Mouse (Mus musculus) adrenal gland (tissue): Measurements from ENCODE around the gene Neo1.

Source experiments
- intact Hi-C: fragments of 180-260 bp; cut with DNase I; formaldehyde crosslinking; loops from one replicate; pipeline ENCODE4 v1.15.1; 2025
- long read RNA-seq, 2 experiments: library from polyadenylated mRNA; unstranded; transcript quantifications; one replicate each; pipeline ENCODE4 v2.0.0; 2020; ENCODE audit warnings: borderline replicate concordance in 1 of 2; ENCODE audit not compliant: insufficient replicate concordance in 1 of 2

Gene Neo1
- long read RNA-seq, experiment 1, partial matches to known transcripts, result 1 of 4 reads
- long read RNA-seq, experiment 1, other reads (novel, unspliced or antisense), result 3 of 4 reads
- long read RNA-seq, experiment 2, partial matches to known transcripts, result 3 of 9 reads
- long read RNA-seq, experiment 2, other reads (novel, unspliced or antisense), result 5 of 9 reads

DNA sequence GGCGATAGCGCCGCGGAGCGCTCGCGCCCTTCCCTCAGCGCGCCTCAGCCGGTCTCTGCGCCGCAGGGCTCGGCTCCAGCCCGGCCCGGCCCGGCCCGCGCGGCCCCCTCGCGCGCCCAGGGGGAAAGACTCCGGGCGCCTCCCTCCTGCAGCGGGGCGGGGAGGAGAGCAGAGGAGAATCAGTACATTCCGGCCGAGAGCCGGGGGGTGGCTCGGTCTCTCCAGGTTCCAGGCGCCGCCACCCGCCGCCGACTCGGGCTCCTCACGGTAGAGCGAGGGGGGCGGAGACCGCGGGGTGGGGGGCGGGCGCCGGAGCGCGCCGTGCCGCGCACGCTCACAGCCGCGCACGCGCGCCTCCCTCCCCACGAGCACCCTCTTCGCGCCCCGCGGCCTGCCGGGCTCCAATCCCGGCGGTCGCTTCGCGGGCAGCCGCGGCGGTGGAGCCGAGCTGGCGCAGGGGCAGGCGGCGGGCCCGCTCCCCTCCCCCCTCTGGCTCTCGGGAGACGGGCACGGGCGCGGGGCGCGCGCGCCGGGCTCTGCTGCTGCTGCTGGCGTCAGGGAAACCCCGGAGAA lies at the start of gene Neo1:
TSS of gene Neo1 (minus strand) at position 283 of the 573 bp plus-strand sequence.
- intact Hi-C loops, result no loop called here

DNA sequence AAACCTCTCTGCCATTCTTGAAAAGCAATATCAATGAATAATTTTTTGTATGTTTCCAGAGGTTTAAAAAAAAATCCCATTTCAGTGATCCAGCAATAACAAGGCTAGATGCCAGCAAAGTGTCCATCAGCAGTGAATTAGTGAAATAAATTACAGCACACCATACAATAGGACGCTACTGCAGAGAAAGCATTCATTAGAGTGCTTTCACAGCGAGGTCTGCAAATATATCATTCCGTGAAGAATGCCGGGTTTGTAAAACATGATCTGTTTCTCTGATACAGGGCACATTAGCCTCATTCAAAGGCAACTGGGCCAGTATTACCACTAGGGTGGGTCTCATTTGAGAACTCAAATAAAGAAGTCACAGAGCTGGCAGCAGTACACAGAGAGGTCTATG lies 39.4 kb upstream of the Neo1 start:
- intact Hi-C loops, result no loop called here

DNA sequence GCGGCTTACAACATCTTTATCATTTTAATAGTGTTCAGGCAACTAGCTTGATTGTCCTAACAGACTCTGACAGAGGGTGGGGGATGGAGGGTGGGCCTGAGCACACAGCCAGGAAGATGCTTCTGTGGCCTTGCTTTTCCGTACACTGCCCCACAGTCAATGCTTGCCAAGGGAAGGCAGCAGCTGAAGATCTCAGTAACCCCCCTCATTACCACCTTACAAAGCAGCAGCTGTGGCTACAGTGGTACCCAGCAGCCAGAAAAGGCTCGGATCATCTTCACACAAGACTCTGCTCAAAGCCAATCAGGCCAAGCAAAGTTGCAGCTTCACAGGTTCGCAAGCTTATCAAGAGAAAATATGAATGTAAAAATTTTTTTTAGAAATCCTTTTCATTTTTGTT lies 37.6 kb upstream of the Neo1 start:
- intact Hi-C loops, result no loop called here

DNA sequence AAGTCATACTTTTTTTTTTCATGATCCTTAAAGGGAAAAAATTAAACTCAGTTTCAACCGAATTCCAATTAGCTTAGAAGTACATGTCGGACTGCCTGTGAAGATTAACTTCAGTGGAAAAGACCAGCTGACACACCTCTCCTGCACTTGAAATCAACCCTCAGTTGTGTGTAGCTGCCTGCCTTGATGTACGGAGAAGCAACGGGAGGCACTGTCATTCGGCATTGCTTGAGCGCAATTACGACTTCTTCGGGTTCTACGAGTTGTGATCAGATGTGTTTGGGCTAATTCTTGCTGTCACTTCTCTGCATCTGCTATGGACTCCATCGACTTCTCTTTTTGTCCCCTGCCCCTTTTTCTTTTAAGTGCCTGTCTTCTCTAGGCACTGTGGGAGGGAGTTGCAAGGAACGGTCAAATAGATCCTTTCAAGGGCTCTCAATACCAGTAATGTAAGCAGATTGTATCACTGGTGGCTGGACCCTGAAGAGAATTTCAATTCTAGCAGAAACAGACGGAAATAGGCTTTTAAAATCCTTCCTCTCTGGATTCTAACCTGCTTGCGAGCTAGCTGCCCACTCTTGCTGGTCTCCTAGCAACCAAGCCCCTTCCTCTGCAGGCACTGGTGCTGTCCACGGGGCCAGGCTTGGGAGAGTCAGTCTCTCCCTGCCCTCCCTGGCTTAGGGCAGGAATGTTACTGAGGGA lies 36.0 kb upstream of the Neo1 start:
- intact Hi-C loops, result no loop called here

- intact Hi-C loops, result no loop called here
Measured at GRCm38 (mm10) chr9:59071220-59071977, 35.2 kb upstream of the Neo1 start.

DNA sequence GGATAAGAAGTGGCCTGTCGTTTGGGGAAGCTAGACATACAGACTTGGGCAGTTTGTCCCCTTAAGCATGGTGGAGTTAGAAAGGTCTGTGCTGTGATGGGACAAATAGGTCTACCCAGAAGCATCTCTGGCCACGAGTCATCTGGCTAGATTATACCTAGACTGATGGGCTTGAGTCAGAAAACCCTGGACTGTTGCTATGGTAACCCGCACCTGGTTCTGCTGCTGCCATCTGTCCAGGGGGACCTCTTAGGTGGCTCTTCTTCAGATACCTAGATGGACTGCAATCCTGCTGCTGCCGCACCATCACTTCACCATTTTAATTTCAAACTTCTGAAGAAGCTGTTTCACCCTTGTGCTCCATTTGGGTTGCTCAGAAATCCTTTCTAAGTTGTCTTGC lies 34.0 kb upstream of the Neo1 start:
- intact Hi-C loops, result no loop called here

DNA sequence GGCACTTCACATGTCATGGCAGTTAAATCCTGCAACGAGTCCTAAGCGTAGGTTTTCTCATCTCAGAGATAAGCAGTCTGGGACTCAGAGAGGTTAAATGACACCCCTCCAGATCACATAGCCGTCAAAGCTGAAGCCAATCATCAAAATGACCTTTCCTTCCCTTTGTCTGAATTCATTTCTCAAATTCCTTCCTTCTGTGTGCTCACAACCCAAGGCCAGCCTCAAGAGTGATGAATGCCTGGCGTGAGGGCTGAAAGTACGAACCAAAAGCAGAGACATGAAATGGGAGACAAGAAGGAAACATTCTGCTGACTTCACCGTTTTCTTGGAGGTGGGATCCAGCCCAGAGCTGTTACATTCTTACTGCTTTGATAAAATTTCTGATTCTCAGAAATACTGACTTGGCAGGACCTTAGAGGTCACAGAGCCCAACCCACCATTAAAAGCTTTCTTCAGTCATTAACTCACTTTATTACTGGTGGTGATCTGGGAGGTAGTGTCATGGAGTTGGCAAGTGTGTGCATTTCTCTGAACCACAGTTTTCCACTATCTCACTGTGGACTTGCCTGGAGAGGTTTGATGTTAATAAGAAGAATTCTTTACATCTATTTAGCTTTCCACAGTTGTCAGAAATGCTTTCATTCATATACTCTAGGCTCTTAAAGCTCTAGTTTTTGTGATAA lies 29.5 kb upstream of the Neo1 start:
- intact Hi-C loops, result no loop called here

DNA sequence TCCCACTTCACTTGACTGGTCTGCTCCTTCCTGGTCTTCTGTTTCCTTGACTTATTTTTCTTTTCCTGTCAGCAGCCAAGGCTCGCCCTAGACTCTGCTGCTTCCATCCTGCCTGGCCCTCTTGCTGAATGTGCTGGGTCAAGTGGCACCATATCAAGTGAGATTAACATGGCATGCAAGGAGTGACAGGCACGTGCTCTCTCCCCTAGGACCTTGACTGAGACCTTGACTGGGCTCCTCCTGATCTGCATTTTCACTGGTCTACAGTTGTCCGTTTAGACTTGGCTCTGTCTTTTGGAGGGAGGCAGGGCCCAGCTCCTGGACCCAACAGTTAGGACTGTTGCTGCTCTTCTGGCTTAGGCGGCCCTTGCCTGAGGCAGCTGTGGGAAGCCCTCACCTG lies 26.2 kb upstream of the Neo1 start:
- intact Hi-C loops, result no loop called here

DNA sequence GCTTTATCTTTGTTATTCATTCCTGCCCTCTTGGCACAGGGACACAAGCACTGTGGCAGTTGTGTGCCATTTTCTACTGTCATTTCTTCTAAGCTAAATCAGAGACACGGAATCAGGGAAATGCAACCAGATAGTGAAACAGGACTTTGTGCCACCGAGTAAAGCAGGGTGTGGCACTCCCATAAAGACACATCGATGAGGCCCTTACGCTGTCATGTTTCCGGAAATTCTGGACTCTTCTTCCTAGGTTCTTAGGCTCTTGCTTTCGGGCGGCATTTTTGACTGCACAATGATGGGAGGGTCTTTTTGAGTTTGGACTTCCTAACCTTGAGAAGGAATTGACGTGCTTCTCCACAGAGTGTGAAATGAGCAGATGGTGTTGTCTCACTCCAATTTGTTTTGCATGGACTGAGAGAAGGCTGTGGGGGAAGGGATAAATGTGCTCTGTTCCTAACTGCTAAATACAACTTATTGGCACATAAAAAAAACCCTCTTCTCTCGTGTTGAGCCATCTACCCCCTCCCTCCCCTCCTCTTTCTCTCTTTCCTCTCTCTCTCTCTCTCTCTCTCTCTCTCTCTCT lies 23.9 kb upstream of the Neo1 start:
- intact Hi-C loops, result no loop called here

- intact Hi-C loops, result no loop called here
Measured at GRCm38 (mm10) chr9:59059158-59059557, 22.9 kb upstream of the Neo1 start.

DNA sequence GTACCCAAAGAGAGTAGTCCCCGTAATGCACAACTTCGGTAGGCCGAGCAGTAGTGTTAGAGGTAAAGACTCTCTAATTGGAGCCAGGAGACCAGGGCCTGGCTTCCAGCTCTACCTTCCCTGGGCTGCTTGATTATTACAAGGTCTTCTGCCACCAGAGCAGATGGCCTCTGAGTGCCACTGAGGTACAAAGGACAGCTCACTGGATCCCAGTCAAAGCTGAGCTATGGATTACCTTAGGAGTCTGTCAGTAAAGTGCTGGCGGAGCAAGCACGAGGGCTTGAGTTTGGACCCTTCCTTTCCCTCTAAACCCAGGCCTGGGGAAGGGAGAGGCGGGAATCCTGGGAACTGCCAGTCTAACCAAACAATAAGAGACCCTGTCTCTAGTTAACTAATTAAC lies 21.8 kb upstream of the Neo1 start:
- intact Hi-C loops, result no loop called here

DNA sequence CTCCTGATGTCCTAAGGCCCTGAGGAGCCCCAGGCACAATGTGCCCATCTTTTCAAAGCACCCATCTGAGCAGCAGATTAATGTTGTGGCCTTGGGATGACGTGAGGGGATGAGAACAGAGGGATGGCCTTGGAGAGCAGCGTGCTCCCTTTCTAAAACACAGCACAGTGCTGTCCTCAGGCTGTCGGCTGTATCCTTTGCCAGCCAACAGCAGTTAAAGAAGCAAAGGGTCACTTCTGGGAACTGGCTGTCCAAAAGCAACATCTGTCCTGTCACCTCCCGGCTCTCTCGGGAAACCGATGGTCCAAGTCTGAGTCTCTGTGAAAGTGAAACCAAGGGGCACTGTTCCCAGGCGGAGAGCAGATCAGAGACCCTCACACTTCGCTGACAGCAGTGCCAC lies 20.0 kb upstream of the Neo1 start:
- intact Hi-C loops, result no loop called here

GRCm38 (mm10) chr9:59041805-59042204 lies 5.6 kb upstream of the Neo1 start:
- intact Hi-C loops, result no loop called here

GRCm38 (mm10) chr9:59036732-59037341 lies 596 bp upstream of the Neo1 start:
- intact Hi-C loops, result no loop called here

DNA sequence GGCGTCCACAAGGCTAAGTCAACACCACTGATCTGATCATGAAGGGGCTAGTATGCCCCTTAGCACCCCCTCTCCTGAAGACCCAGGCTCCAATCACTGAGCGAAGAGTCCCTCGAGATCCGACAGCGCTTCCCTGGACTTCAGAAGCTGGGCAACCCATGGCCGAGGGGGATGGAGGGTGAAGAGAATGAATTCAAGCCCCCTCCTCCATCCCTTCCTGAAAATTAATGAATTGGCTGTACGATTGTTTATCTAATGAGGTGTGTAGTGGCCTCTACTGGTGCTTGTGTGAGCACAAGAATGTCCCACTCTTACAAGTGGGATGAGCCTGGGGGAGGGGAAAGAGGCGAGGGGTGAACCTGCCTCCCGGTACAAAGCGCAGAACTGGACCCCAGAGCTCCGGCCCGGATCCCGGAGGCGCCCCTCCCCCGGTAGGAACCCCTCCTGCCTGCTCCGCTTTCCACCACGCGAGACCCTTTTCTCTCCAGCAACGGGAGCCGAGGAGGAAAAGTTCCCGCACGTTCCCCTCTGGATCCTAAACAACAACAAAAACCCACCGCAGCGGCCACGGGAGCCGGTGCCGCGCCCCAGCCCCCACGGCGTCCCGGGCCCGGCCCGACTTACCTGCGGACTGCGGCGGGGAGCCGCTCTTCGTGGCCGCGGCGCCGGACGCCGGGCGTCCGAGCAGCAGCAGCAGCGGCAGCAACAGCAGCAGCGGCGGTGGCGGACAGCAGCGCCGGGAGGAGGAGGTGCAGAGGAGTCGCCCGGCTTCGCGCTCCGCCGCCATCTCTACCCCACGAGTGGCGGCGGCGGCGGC lies 691 bp downstream of the Neo1 start:
- intact Hi-C loops, result no loop called here

GRCm38 (mm10) chr9:59034836-59035235 lies 1.4 kb downstream of the Neo1 start:
- intact Hi-C loops, result no loop called here

DNA sequence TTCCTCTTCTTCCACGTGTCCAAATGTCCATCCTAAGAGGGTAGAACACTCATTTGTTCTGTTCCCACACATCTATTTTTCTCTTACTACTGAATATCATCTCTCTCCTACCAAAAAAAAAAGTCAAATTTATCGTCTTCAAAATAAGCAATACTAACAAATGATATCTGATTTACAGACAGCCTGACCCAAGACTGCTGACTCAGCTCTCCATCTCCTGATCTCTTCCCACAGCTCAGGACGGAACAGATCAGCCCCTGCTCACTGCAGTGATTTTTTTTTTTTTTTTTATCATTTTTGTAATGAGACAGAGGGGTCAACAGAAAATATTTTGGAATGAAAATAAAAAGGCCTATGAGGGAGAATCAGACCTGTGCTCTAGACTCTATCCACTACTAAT lies 2.7 kb downstream of the Neo1 start:
- intact Hi-C loops, result no loop called here

DNA sequence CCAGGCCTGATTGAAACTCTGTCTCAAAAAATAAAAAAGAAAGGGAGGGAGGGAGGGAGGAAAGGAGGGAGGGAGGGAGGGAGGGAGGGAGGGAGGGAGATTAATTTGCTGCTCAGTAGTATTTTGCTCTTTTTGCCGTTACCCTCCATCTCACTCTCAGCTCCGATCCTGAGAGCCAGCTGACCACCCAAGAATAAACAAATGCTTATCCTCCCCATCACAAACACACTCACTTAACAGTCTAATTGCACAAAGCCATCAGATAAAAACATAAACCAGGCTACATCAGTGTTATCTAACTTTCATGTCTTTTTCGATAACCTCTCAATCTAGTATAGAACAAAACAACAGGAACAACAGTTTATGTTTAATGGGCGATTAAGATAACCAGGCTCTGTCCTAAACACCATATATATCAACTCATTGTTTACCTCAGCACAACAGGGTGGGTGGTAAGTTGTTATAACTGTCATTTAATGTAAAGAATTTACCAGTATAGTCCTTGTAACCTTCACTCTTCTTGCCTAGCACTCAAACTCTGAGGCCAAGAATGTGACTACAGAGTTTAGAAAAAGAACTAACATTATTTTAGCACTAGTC lies 11.9 kb downstream of the Neo1 start:
- intact Hi-C loops, result no loop called here

- intact Hi-C loops, result no loop called here
Measured at GRCm38 (mm10) chr9:59016060-59016719, 20.1 kb downstream of the Neo1 start.
